Mouse (Mus musculus) embryo, embryonic 10 days (tissue): ENCODE measurements at regions not wholly inside any gene's neighbourhood (a gene's known extent, or its start where the extent isn't known, plus 50 kb on each side); places are given as distances from the start of the nearest gene placed in this dataset.

Experiments
- DNase-seq: peaks from one replicate; pipeline ENCODE4 v3.0.0-alpha.2; 2015; ENCODE audit warnings: low spot score

GRCm38 (mm10) chr15:39998063-39998462 is 136.1 kb upstream of the 9330182O14Rik start:
- DNase-seq: no peak

DNA sequence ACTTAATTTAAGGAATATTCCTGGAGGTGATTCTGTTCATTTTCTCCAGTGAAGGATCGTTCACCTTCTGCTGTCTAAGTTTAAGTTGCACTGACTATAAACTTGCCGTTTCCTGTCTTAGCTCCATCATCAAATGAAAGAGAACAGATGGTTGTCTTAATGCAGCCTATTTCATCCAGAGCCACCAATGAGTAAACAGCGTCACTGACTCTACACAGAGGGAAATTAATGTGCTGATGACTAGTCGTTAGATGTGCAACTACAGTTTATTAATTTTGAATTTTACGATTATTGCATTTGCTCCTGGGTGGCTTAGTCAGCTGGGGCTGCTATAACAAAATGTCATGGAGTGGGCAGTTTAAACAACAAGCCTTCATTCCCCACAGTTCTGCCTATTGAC is 134.1 kb upstream of the 9330182O14Rik start:
- DNase-seq: no peak

DNA sequence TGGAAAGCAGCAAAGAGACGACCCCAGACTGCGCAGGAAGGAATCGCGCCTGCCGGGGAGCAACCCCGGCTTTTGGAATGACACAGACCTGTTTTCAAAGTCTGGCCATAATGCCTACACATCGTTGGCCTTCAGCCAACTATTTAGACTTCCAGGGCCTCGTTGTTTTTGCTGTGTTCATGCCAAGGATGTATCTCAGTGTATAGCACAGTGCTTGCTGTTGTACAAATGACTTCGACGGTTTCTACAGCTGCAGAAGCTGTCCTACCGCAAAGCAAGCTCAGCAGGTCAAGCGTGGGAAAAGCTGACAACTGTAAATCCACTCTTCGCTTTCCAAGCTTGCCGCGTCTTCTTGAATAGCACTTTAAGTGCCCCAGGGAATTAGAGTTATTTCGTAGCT is 129.1 kb upstream of the 9330182O14Rik start:
- no peak for DNase-seq

DNA sequence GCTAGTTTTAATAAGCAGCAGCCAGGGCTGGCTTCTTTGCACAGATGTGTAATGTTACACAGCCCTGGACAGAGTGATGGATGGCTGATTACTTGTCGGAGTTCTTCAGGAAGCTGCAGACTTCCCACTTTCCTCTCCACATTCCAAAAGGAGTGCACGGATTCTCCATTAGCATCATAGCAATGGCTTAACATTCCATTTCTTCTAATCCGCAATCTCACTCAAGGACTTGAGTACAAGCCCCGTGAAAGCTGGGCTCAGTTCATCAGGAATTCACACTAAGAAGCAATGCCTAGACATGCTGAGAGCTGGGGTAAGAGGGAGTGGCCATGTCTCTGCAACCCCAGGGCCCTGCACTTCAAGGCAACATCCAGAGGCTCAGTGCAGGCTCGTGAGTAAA is 126.3 kb upstream of the 9330182O14Rik start:
- peak; percentile 62 for DNase-seq

DNA sequence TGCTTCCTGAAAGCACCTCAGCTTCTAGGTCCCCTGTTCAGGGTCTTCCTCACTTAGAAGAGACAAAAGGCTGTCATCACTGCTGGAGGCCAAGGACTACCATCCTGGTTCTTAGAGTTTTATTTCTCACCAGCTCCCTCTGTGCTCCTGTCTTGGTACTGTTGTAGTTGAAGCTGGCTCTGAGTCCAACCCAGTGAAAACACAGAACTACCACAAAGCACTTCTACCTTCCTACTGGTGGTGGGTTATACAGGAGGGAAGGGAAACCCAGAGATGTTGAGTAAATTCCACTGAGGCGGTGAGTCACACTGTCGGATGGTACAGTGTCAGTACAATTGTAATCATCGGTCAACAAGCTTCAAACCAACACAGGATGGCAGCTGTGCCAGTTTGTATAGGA is 120.3 kb upstream of the 9330182O14Rik start:
- no peak for DNase-seq

DNA sequence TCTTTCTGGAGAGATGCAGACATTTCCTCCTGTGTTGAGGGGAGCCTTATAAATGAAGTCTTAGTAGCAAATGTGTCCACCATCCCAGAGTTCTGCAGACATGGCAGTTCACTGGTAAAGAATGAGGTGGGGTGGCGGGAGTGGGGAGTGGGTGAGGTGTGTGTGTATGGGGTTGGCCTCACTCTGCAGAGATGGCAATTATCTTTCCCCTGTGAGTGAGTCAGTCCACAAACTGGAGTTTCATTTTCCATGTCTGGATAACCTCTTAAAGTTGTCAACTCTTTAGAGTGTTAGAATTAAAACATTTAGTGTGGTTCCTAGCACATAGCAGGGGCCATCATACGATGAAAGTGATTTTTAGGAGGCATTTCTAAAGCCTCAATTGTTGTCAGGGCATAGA is 117.1 kb upstream of the 9330182O14Rik start:
- DNase-seq: no peak

DNA sequence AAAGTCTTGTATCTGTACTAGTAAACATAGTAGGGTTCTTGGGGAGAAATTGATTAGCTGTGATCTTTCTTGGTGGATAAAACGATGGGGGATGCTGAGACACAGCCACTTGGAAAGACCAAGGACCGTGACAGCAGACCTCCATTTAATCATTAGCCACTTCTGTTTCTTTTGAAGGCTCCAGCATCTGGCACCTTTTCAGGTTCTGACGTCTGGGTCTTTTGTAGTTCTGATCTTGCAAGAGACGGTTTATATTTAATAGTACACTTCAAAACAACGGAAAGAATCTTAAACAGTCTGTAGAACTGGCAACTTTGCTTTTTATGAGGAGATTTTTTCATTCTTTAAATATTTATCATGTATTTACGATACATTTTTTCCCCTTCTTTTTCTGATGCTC is 116.6 kb upstream of the 9330182O14Rik start:
- no peak for DNase-seq

GRCm38 (mm10) chr15:40018047-40018791 is 115.9 kb upstream of the 9330182O14Rik start:
- DNase-seq: peak; percentile 18

DNA sequence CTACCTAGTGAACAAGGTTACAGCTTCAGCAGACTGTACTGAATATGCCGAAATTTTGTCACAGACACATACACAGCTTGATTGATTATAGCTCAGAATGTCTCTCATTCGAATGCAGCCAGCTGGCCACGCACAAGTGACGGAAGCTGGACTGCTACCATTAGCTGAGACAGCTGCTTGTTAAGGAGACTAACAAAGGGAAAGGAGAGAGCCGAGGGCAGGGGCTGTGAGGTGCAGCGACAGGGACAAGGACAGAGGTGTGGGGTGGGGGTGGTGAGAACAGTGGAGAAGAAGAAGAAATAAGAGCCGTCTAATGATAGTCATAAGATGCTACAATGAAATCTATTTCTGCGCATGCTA is 115.4 kb upstream of the 9330182O14Rik start:
- DNase-seq: peak; percentile 48

GRCm38 (mm10) chr15:40019226-40019625 is 114.9 kb upstream of the 9330182O14Rik start:
- DNase-seq: no peak

DNA sequence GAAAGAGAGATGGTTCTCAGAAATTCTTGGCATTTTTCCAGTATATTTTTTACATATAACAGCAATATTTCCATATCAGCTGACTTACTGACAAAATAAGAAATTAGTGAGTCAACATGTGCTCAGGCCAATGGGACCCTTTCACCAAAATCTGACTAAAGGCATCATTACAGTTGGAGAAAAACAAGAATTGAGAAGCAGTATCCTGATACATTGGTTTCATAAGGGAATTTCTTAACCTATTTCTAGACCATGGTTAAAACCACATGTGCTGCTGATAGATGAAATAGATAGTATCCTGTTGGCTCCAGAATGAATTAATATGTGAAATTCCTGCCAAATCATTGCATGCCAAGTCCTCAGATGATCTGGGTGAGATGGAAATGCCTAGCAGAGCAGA is 114.1 kb upstream of the 9330182O14Rik start:
- DNase-seq: no peak

DNA sequence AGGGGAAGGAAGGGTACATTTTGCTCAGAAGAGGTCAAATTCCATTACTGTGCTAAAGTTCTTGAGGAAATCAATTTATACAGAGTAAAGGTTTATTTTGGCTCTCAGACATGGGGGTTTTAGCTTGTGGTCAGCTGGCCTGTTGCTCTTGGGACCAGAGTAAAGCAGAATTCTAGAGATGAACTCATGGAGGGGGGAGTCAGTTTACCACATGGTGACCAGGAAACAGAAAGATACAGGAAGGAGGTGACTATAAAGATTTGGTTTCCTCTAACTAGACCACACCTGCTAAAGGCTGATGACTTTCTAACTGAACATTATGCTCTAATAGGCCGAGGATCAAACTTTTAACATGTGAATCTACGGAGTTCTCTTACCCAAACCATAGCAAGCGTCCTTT is 113.5 kb upstream of the 9330182O14Rik start:
- no peak for DNase-seq

DNA sequence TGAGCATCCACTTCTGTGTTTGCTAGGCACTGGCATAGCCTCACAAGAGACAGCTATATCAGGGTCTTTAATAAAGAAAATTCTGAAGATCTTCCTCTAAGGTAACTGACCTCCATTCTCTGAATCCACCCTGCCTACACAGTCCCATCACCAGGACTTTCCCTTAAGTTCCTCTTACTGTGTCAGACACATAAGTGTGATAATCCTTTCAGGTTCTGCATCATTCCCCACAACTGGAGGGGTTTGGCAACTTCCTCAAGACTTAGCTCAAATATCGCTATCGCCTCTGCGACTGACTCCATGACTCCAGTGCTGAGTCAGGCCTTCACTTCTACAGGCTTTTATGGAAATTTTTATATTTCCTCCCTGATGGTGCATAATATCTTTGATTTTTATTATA is 111.0 kb upstream of the 9330182O14Rik start:
- DNase-seq: no peak

DNA sequence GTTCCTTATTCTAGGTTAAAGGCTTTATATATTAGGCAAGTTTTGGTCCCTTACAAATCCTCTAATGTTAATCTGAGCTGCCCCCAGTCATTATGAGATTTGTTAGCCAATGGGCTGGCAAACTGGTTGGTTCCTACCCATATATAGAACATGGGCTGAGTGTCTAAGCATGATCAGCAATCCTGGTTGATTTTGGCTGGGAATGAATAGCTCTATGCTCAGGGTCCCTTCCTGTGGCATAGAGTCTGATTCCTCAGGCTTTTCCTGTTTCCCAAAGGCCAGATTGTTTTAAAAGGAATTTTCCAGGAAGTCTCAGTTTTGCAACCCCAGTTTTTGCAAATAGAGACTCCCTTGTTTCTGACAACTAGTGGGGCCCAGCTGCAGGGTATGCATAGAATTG is 102.1 kb upstream of the 9330182O14Rik start:
- no peak for DNase-seq

GRCm38 (mm10) chr15:40036181-40036580 is 98.0 kb upstream of the 9330182O14Rik start:
- DNase-seq: no peak

DNA sequence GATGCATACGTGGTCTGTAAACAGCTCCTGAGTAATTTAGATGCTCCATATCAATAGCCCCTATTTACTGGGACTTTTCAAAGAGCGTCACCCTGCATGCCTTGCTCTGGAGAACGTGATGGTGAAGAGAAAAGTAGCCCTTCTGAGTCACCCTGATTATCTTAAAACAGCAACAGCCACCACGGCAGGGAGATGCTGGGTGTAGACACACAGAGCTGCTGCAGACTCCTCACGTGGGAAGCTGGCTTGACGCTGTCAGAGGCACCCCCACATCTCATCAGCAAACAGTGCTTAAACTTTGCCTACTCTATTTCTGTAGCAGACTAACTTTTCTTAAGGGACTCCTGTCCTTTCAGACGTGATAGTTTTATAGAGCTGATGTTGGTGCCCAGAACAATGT is 96.9 kb upstream of the 9330182O14Rik start:
- DNase-seq: no peak

DNA sequence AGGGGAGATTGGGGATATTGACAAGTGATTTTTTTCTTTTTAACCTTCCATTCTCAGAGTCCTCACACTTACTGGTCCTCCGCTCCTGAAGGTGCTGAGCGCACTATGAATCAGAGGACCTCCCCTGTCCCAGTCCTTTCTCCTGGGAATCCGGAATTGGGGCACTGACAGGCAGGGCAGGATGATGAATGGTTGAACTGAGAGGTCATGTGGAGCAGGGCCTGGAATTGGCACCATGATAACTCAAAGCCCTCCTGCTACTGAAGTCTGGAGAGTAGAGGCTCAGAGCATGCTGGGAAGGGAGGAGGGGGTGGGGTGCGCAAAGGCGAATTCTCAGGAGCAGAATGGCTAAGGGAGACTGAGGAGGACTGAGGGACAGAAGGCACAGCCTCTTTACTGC is 87.9 kb upstream of the 9330182O14Rik start:
- peak; percentile 59 for DNase-seq

- DNase-seq: no peak
Measured at GRCm38 (mm10) chr15:40047100-40047499, 87.1 kb upstream of the 9330182O14Rik start.

- DNase-seq: no peak
Measured at GRCm38 (mm10) chr15:40068051-40068450, 66.1 kb upstream of the 9330182O14Rik start.

DNA sequence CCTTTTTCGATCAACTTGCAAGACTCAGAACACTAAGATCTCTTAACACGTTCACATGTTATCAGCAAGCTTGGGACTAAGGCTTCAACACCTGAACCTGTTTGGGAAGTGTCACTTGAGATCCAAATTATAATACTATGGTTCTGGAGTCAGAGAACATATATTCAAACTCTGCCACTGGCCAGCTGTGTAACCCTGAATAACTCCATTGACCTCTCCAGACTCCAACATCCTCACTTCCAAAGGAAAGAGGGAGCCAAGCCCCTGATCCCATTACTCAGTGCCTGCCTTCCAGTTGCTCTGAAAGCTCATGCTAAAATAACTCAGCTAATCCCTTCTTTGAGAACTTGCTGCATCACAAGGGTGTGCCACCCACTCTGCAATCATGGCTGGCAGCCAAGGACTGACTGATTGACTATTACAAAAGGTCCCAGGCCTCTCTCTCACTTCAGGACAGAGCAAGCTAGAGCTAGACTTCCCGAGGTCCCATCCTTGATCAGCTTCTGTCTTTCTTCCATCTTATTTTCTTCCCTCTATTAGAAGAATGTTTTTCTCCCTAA is 58.8 kb upstream of the 9330182O14Rik start:
- DNase-seq: peak; percentile 12

GRCm38 (mm10) chr15:40079872-40080271 is 54.3 kb upstream of the 9330182O14Rik start:
- no peak for DNase-seq
